Mouse (Mus musculus) neural tube, embryonic 14.5 days (tissue): ENCODE results near the gene Scd4. TPM values are rescaled to one million over a fixed set of nuclear protein-coding genes. Genes with fewer than 3 reads are reported as not detected.

Source experiments
- ATAC-seq: fragments of 200-750 bp; cut with Nextera tagmentation; 2 replicates; pipeline ENCODE4 v1.8.0; 2017; ENCODE audit warnings: low read depth, mild to moderate bottlenecking, moderate TSS enrichment, moderate library complexity
- H3K27ac ChIP-seq: fragments of 300-500 bp; sonication (generic); 2 replicates; pipeline ENCODE4 v1.5.1; 2014; ENCODE audit warnings: low read depth, mild to moderate bottlenecking, control low read depth, low read length, moderate library complexity, mixed read lengths
- H3K27me3 ChIP-seq: fragments of 300-500 bp; sonication (generic); 2 replicates; pipeline ENCODE4 v1.6.1; 2014; ENCODE audit warnings: low read length; ENCODE audit not compliant: control insufficient read depth, insufficient read depth
- H3K36me3 ChIP-seq: fragments of 300-500 bp; sonication (generic); 2 replicates; pipeline ENCODE4 v1.6.1; 2014; ENCODE audit warnings: low read length, mixed read lengths; ENCODE audit not compliant: control insufficient read depth, insufficient read depth
- H3K4me1 ChIP-seq: fragments of 300-500 bp; sonication (generic); 2 replicates; pipeline ENCODE4 v1.6.1; 2014; ENCODE audit warnings: low read length; ENCODE audit not compliant: control insufficient read depth, insufficient read depth
- H3K4me2 ChIP-seq: fragments of 300-500 bp; sonication (generic); 2 replicates; pipeline ENCODE4 v1.6.1; 2014; ENCODE audit warnings: mild to moderate bottlenecking, low read depth, low read length, control low read depth
- H3K4me3 ChIP-seq: fragments of 300-500 bp; sonication (generic); 2 replicates; pipeline ENCODE4 v1.5.1; 2014; ENCODE audit warnings: low read depth, low read length, control low read depth, mixed read lengths
- H3K9ac ChIP-seq: fragments of 300-500 bp; sonication (generic); replicated peaks from 2 replicates; pipeline ENCODE4 v1.6.1; 2014; ENCODE audit warnings: low read depth, mild to moderate bottlenecking, control low read depth, low read length, mixed read lengths
- H3K9me3 ChIP-seq: fragments of 300-500 bp; sonication (generic); 2 replicates; pipeline ENCODE4 v1.6.1; 2016; ENCODE audit warnings: low read length; ENCODE audit not compliant: control insufficient read depth
- WGBS: fragments of 180-500 bp; shearing (Covaris S2); extraction: QIAGEN DNeasy Blood & Tissue Kit; methylation state at CpG from one replicate; pipeline ENCODE4 v1.1.7; 2014; 5-methylcytosine and 5-hydroxymethylcytosine counted together
- polyA plus RNA-seq: library from polyadenylated mRNA; unstranded; fragments of >200 nt; fragmentation: Nextera tagmentation; extraction: Ambion mirVana; gene quantifications from 2 replicates; pipeline ENCODE4 v1.2.1, GENCODE M21; 2014

The Scd4 gene
- polyA plus RNA-seq, 1 experiment from 2014 or later, result 0.13 TPM

GRCm38 (mm10) chr19:44297862-44298261, 35.0 kb upstream of the Scd4 start:
- Histone ChIP-seq H3K27ac (no peak overlapping the region), H3K4me1 (peaks cover 57% of the 10 kb centered on the region), H3K4me3 (peak overlapping the region; percentile 79), H3K27me3 (no peaks in the 10 kb centered on the region), H3K9ac (peak overlapping the region; percentile 58), H3K9me3 (no peaks in the 10 kb centered on the region), H3K36me3 (peaks cover 59% of the 10 kb centered on the region), H3K4me2 (peak overlapping the region; percentile 95)
- WGBS, result 72% methylated on average over 9 of the region's 9 CpGs
- no peak for ATAC-seq

- no peak overlapping the region for H3K27ac ChIP-seq
- H3K4me3 ChIP-seq, result peak overlapping the region; percentile 79
- peaks cover 51% of the 10 kb centered on the region for H3K4me1 ChIP-seq
- H3K9ac ChIP-seq, result no peak overlapping the region
- WGBS, result 82% methylated on average over 9 of the region's 9 CpGs
- no peaks in the 10 kb centered on the region for H3K9me3 ChIP-seq
- no peak for ATAC-seq
- peak overlapping the region; percentile 95 for H3K4me2 ChIP-seq
- H3K36me3 ChIP-seq, result peaks cover 71% of the 10 kb centered on the region
- H3K27me3 ChIP-seq, result no peaks in the 10 kb centered on the region
Observed at GRCm38 (mm10) chr19:44299078-44299477, 33.8 kb upstream of the Scd4 start.

GRCm38 (mm10) chr19:44299902-44300301, 33.0 kb upstream of the Scd4 start:
- Histone ChIP-seq H3K4me3 (no peak overlapping the region), H3K27me3 (no peaks in the 10 kb centered on the region), H3K27ac (no peak overlapping the region), H3K4me2 (peak overlapping the region; percentile 95; the same call in 1 of the 2 replicates), H3K4me1 (peaks cover 51% of the 10 kb centered on the region), H3K9me3 (no peaks in the 10 kb centered on the region), H3K9ac (no peak overlapping the region), H3K36me3 (peaks cover 80% of the 10 kb centered on the region)
- WGBS, result 82% methylated on average over 6 of the region's 6 CpGs
- no peak for ATAC-seq

- Histone ChIP-seq H3K36me3 (peaks cover 85% of the 10 kb centered on the region), H3K9me3 (no peaks in the 10 kb centered on the region), H3K4me3 (no peak overlapping the region), H3K4me2 (peak overlapping the region; percentile 95; the same call in 1 of the 2 replicates), H3K9ac (no peak overlapping the region), H3K27me3 (no peaks in the 10 kb centered on the region), H3K4me1 (peaks cover 51% of the 10 kb centered on the region), H3K27ac (no peak overlapping the region)
- WGBS, result 71% methylated on average over 7 of the region's 7 CpGs
- no peak for ATAC-seq
Observed at GRCm38 (mm10) chr19:44300520-44300919, 32.4 kb upstream of the Scd4 start.

- Histone ChIP-seq H3K36me3 (peaks cover 92% of the 10 kb centered on the region), H3K4me2 (peak overlapping the region; percentile 20; the same call in 1 of the 2 replicates), H3K4me1 (peaks cover 51% of the 10 kb centered on the region), H3K27ac (no peak overlapping the region), H3K9ac (no peak overlapping the region), H3K9me3 (no peaks in the 10 kb centered on the region), H3K4me3 (no peak overlapping the region), H3K27me3 (no peaks in the 10 kb centered on the region)
- ATAC-seq, result no peak
- 62% methylated on average over 16 of the region's 16 CpGs for WGBS
Observed at GRCm38 (mm10) chr19:44301176-44301575, 31.7 kb upstream of the Scd4 start.

GRCm38 (mm10) chr19:44301671-44302305, 31.1 kb upstream of the Scd4 start:
- H3K27me3 ChIP-seq, result no peaks in the 10 kb centered on the region
- H3K4me3 ChIP-seq, result no peak overlapping the region
- ATAC-seq, result no peak
- no peak overlapping the region for H3K9ac ChIP-seq
- no peaks in the 10 kb centered on the region for H3K9me3 ChIP-seq
- 0 out of 2 replicates have a peak overlapping the region, but pooled peaks have one; percentile 0 for H3K4me2 ChIP-seq
- H3K36me3 ChIP-seq, result peaks cover 97% of the 10 kb centered on the region
- WGBS, result 69% methylated on average over 9 of the region's 9 CpGs
- no peak overlapping the region for H3K27ac ChIP-seq
- H3K4me1 ChIP-seq, result peaks cover 50% of the 10 kb centered on the region

GRCm38 (mm10) chr19:44302901-44303300, 30.0 kb upstream of the Scd4 start:
- 81% methylated on average over 11 of the region's 11 CpGs for WGBS
- Histone ChIP-seq H3K4me3 (no peak overlapping the region), H3K9ac (no peak overlapping the region), H3K27me3 (no peaks in the 10 kb centered on the region), H3K4me2 (no peak overlapping the region), H3K36me3 (peaks cover 94% of the 10 kb centered on the region), H3K4me1 (peaks cover 39% of the 10 kb centered on the region), H3K27ac (no peak overlapping the region), H3K9me3 (no peaks in the 10 kb centered on the region)
- ATAC-seq, result no peak

GRCm38 (mm10) chr19:44303502-44303901, 29.4 kb upstream of the Scd4 start:
- Histone ChIP-seq H3K4me2 (no peak overlapping the region), H3K9ac (no peak overlapping the region), H3K9me3 (no peaks in the 10 kb centered on the region), H3K4me3 (no peak overlapping the region), H3K4me1 (peaks cover 33% of the 10 kb centered on the region), H3K27ac (no peak overlapping the region), H3K36me3 (peaks cover 88% of the 10 kb centered on the region), H3K27me3 (no peaks in the 10 kb centered on the region)
- no peak for ATAC-seq
- WGBS, result 81% methylated on average over 8 of the region's 8 CpGs

GRCm38 (mm10) chr19:44304419-44304818, 28.5 kb upstream of the Scd4 start:
- no peak overlapping the region for H3K9ac ChIP-seq
- H3K9me3 ChIP-seq, result no peaks in the 10 kb centered on the region
- H3K36me3 ChIP-seq, result peaks cover 79% of the 10 kb centered on the region
- H3K27ac ChIP-seq, result no peak overlapping the region
- no peak for ATAC-seq
- WGBS, result 81% methylated on average over 10 of the region's 10 CpGs
- H3K27me3 ChIP-seq, result no peaks in the 10 kb centered on the region
- no peak overlapping the region for H3K4me3 ChIP-seq
- no peak overlapping the region for H3K4me2 ChIP-seq
- H3K4me1 ChIP-seq, result peaks cover 24% of the 10 kb centered on the region
